Mouse (Mus musculus): ENCODE results near the gene Pik3cg. TPM values are rescaled to one million over a fixed set of nuclear protein-coding genes. Genes with fewer than 3 reads are reported as not detected.

Pik3cg gene
- polyA plus RNA-seq, 1 experiment from 2014 or later, result 1.6 TPM

DNA sequence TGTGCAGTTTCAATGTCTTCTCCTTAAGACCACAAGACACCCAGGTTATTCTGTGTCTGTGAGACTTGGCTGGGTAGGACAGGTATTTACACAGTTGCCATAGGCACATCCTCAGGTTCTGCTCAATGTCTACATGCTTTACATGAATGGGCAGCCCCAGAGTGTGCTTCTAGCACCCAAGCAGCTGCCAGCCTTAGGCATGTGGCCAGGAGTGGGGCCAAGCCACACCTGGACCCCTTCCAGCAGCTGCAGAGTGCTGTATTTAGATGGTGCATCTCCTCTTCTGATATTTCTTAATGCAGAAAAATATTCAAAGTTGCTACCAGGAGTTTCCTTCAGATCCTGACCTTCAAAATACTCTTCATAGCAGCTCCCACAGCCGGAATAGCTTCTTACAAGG, 11.9 kb upstream of the Pik3cg start:
- no peak for TF ChIP-seq CTCF (IDR thresholded peaks at IDR 0.05; ENCODE audit: low read depth)
- 59% methylated on average over 1 of the region's 1 CpGs for whole genome bisulfite sequencing

DNA sequence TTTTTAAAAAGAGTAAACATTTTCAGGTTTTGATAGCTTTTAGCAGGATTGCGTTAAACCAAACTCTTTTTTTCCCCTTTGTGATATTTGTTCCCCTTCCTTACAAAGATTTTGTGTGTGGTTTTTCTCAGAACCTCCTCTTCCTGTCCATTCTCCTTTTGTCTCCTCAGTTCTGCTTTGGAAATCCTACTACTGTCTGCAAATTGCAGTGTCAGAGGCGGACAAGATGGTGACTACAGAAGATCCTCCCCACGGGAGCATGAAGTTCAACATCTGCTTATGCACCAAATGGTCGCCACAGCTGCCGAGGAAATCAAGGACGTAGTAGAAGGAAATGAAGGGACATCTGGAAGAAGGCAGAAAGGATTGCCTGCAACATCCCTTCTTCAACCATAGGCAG, 6.7 kb upstream of the Pik3cg start:
- no peaks in the 10 kb centered on the region for H3K9me3 ChIP-seq (replicated peaks; ENCODE audit: low read length)
- H3K27me3 ChIP-seq (ENCODE audit: insufficient read depth, low read length), result no peaks in the 10 kb centered on the region
- WGBS, result 71% methylated on average over 6 of the region's 6 CpGs
- H3K27ac ChIP-seq, result no peak overlapping the region
- ATAC-seq (replicated peaks; ENCODE audit: low FRiP score, low read depth), result no peak
- H3K4me1 ChIP-seq (replicated peaks; ENCODE audit: insufficient read depth, low read length), result no peaks in the 10 kb centered on the region
- no peaks in the 10 kb centered on the region for H3K36me3 ChIP-seq (ENCODE audit: insufficient read depth, low read length)
- DNase-seq (ENCODE audit: low spot score), result no peak
- H3K9ac ChIP-seq (ENCODE audit: low read depth, low read length), result no peak overlapping the region
- no peak overlapping the region for H3K4me3 ChIP-seq (replicated peaks; ENCODE audit: low read depth, low read length)
- H3K4me2 ChIP-seq (ENCODE audit: low read length), result no peak overlapping the region
- no peak for TF ChIP-seq CTCF (IDR thresholded peaks at IDR 0.05; ENCODE audit: low read depth)

More for the DNA sequence above, 11.9 kb upstream of the Pik3cg start:
- Histone ChIP-seq H3K9ac (ENCODE audit: low read depth, low read length) (no peak overlapping the region), H3K27me3 (ENCODE audit: insufficient read depth, low read length) (no peaks in the 10 kb centered on the region), H3K4me3 (replicated peaks; ENCODE audit: low read depth, low read length) (no peak overlapping the region), H3K9me3 (replicated peaks; ENCODE audit: low read length) (no peaks in the 10 kb centered on the region), H3K4me2 (ENCODE audit: low read length) (no peak overlapping the region), H3K4me1 (replicated peaks; ENCODE audit: insufficient read depth, low read length) (no peaks in the 10 kb centered on the region), H3K27ac (no peak overlapping the region), H3K36me3 (ENCODE audit: insufficient read depth, low read length) (no peaks in the 10 kb centered on the region)
- DNase-seq (ENCODE audit: low spot score) (no peak), ATAC-seq (replicated peaks; ENCODE audit: low FRiP score, low read depth) (no peak)

GRCm38 (mm10) chr12:32212702-32213101, 4.2 kb upstream of the Pik3cg start:
- no peak overlapping the region for H3K4me3 ChIP-seq (replicated peaks; ENCODE audit: low read depth, low read length)
- no peaks in the 10 kb centered on the region for H3K27me3 ChIP-seq (ENCODE audit: insufficient read depth, low read length)
- no peaks in the 10 kb centered on the region for H3K4me1 ChIP-seq (replicated peaks; ENCODE audit: insufficient read depth, low read length)
- H3K9ac ChIP-seq (ENCODE audit: low read depth, low read length), result no peak overlapping the region
- no peak for ATAC-seq (replicated peaks; ENCODE audit: low FRiP score, low read depth)
- no peak for TF ChIP-seq CTCF (IDR thresholded peaks at IDR 0.05; ENCODE audit: low read depth)
- DNase-seq (ENCODE audit: low spot score), result no peak
- WGBS, result 86% methylated on average over 5 of the region's 5 CpGs
- no peak overlapping the region for H3K4me2 ChIP-seq (ENCODE audit: low read length)
- H3K9me3 ChIP-seq (replicated peaks; ENCODE audit: low read length), result no peaks in the 10 kb centered on the region
- no peaks in the 10 kb centered on the region for H3K36me3 ChIP-seq (ENCODE audit: insufficient read depth, low read length)
- H3K27ac ChIP-seq, result no peak overlapping the region

DNA sequence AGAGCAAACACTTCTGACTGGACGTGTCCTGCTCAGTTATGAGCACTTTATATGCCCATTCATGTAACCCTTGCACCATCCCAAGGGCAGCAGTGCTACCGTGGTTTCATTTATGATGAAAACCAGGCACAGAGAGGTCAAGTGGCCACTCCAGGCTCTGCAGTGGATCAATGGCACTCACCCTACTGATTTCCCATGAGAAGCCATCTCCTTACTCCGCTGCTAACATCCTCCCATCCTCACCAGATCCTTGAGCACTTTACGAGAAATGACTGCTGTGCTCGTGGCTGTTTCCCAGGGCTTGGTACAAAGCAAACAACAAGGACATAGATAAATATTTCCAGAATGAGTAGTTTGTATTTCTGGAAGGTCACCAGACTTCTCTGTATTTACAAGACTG, 3.7 kb upstream of the Pik3cg start:
- Histone ChIP-seq H3K4me1 (replicated peaks; ENCODE audit: insufficient read depth, low read length) (no peaks in the 10 kb centered on the region), H3K9ac (ENCODE audit: low read depth, low read length) (no peak overlapping the region), H3K27ac (no peak overlapping the region), H3K36me3 (ENCODE audit: insufficient read depth, low read length) (no peaks in the 10 kb centered on the region), H3K4me3 (replicated peaks; ENCODE audit: low read depth, low read length) (no peak overlapping the region), H3K27me3 (ENCODE audit: insufficient read depth, low read length) (no peaks in the 10 kb centered on the region), H3K9me3 (replicated peaks; ENCODE audit: low read length) (no peaks in the 10 kb centered on the region), H3K4me2 (ENCODE audit: low read length) (no peak overlapping the region)
- TF ChIP-seq CTCF (IDR thresholded peaks at IDR 0.05; ENCODE audit: low read depth), result no peak
- DNase-seq (ENCODE audit: low spot score) (no peak), ATAC-seq (replicated peaks; ENCODE audit: low FRiP score, low read depth) (no peak)
- 85% methylated on average over 5 of the region's 5 CpGs for WGBS

DNA sequence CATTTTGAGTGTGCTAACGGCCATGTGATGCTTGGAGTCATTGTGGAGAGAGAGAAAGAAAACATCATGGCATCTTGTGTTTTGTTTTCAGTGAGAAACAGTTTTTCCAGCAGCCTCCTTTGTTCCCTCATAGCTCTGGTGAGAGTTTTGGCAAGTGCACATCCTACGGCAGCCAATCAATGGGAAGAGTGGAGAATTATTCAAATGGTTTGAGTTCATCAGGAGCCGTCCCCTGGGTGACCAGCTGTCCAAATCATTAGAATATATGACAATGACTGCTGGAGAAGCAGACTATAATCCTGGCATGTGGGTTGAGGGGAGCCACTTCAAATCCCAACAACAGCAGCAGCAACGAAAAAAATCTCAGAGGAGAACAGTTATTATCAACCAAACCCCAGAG, 2.8 kb upstream of the Pik3cg start:
- no peak for DNase-seq (ENCODE audit: low spot score)
- Histone ChIP-seq H3K4me2 (ENCODE audit: low read length) (no peak overlapping the region), H3K27ac (no peak overlapping the region), H3K4me1 (replicated peaks; ENCODE audit: insufficient read depth, low read length) (no peaks in the 10 kb centered on the region), H3K36me3 (ENCODE audit: insufficient read depth, low read length) (no peaks in the 10 kb centered on the region), H3K9me3 (replicated peaks; ENCODE audit: low read length) (no peaks in the 10 kb centered on the region), H3K9ac (ENCODE audit: low read depth, low read length) (no peak overlapping the region), H3K27me3 (ENCODE audit: insufficient read depth, low read length) (no peaks in the 10 kb centered on the region), H3K4me3 (replicated peaks; ENCODE audit: low read depth, low read length) (no peak overlapping the region)
- no peak for ATAC-seq (replicated peaks; ENCODE audit: low FRiP score, low read depth)
- no peak for TF ChIP-seq CTCF (IDR thresholded peaks at IDR 0.05; ENCODE audit: low read depth)
- 83% methylated on average over 4 of the region's 4 CpGs for WGBS

DNA sequence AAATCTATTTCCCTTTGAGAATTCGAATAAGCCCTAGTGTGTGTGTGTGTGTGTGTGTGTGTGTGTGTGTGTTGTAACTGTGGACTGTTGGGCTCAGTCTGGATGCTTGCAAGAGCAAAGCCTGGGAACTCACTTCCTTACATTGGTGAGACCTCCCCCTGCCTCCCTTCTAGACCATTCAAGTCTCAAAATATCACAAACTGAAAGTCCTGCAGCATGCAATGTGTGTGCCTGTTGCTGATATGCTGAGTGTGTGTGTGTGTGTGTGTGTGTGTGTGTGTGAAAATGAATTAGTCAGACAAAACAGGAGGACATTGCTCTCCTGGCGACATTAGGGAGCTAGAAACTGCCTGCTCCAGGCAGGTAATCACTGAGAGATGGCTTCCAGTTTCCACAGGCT, 492 bp upstream of the Pik3cg start:
- no peaks in the 10 kb centered on the region for H3K4me1 ChIP-seq (replicated peaks; ENCODE audit: insufficient read depth, low read length)
- H3K27me3 ChIP-seq (ENCODE audit: insufficient read depth, low read length), result no peaks in the 10 kb centered on the region
- WGBS, result 68% methylated on average over 2 of the region's 2 CpGs
- H3K4me2 ChIP-seq (ENCODE audit: low read length), result peak overlapping the region; percentile 38
- TF ChIP-seq CTCF (IDR thresholded peaks at IDR 0.05; ENCODE audit: low read depth), result no peak
- peak; percentile 9 for DNase-seq (ENCODE audit: low spot score)
- no peak overlapping the region for H3K9ac ChIP-seq (ENCODE audit: low read depth, low read length)
- H3K27ac ChIP-seq, result no peak overlapping the region
- H3K36me3 ChIP-seq (ENCODE audit: insufficient read depth, low read length), result no peaks in the 10 kb centered on the region
- no peaks in the 10 kb centered on the region for H3K9me3 ChIP-seq (replicated peaks; ENCODE audit: low read length)
- H3K4me3 ChIP-seq (replicated peaks; ENCODE audit: low read depth, low read length), result no peak overlapping the region
- no peak for ATAC-seq (replicated peaks; ENCODE audit: low FRiP score, low read depth)

GRCm38 (mm10) chr12:32207141-32207540, 1.3 kb downstream of the Pik3cg start:
- no peaks in the 10 kb centered on the region for H3K36me3 ChIP-seq (ENCODE audit: insufficient read depth, low read length)

More at GRCm38 (mm10) chr12:32207141-32207540, 1.3 kb downstream of the Pik3cg start:
- Histone ChIP-seq H3K4me2 (ENCODE audit: low read length) (no peak overlapping the region), H3K27me3 (ENCODE audit: insufficient read depth, low read length) (no peaks in the 10 kb centered on the region), H3K27ac (no peak overlapping the region), H3K4me1 (replicated peaks; ENCODE audit: insufficient read depth, low read length) (no peaks in the 10 kb centered on the region), H3K9ac (ENCODE audit: low read depth, low read length) (no peak overlapping the region), H3K4me3 (replicated peaks; ENCODE audit: low read depth, low read length) (no peak overlapping the region), H3K9me3 (replicated peaks; ENCODE audit: low read length) (no peaks in the 10 kb centered on the region)
- ATAC-seq (replicated peaks; ENCODE audit: low FRiP score, low read depth), result no peak
- DNase-seq (ENCODE audit: low spot score), result no peak
- TF ChIP-seq CTCF (IDR thresholded peaks at IDR 0.05; ENCODE audit: low read depth), result no peak
- 57% methylated on average over 3 of the region's 3 CpGs for WGBS
